Mouse (Mus musculus): ENCODE data around the gene Ak6.

DNA sequence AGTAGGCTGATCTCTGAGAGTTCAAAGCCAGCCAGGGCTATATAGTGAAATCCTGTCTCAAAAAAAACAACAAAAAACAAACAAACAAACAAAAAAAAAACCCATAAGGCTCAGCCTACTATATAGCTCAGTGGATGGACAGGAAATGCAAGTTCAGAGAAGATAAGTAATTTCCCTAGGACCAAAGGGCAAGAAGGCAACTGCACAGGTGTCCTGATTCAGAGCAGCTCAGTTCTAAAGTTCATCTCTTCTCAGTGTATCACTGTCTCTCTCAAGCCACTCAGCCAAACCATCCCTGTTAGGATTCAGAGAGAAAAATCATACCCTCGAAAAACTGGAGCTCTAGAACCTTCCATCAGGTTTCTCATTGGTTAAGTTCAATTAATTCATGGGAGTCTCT, 44.9 kb upstream of the Ak6 start:
- TF ChIP-seq POLR2A (IDR thresholded peaks at IDR 0.05; ENCODE audit: borderline replicate concordance, insufficient read depth, low read length) = no peak
- TF ChIP-seq CTCF (IDR thresholded peaks at IDR 0.05; ENCODE audit: borderline replicate concordance, insufficient read depth, low read depth, low read length) = no peak
